Mouse (Mus musculus): ENCODE data around the gene Sf3b5.
A peak's percentile ranks its signal among the peaks of the same experiment; 100 is the strongest.
"Not testable (repeated sequence)": the region's sequence is repeated elsewhere in the genome, so short reads cannot be mapped to it uniquely, and the experiment has no call there.

The Sf3b5 gene

GRCm38 (mm10) chr10:13007876-13008736 lies 3.0 kb downstream of the Sf3b5 start:
- DNase-seq (ENCODE audit: low spot score): peak; percentile 99

GRCm38 (mm10) chr10:13008737-13009121 lies 3.6 kb downstream of the Sf3b5 start:
- DNase-seq (ENCODE audit: low spot score): peak; percentile 6

GRCm38 (mm10) chr10:13014026-13014425 lies 8.9 kb downstream of the Sf3b5 start:
- DNase-seq (ENCODE audit: low spot score): no peak

- peak; percentile 90 for DNase-seq (ENCODE audit: low spot score)
Measured at GRCm38 (mm10) chr10:13016573-13016972, 11.4 kb downstream of the Sf3b5 start.

- DNase-seq (ENCODE audit: low spot score): peak; percentile 61
Measured at GRCm38 (mm10) chr10:13018510-13018909, 13.4 kb downstream of the Sf3b5 start.

GRCm38 (mm10) chr10:13019026-13019425 lies 13.9 kb downstream of the Sf3b5 start:
- DNase-seq (ENCODE audit: low spot score): no peak

GRCm38 (mm10) chr10:13022103-13022502 lies 17.0 kb downstream of the Sf3b5 start:
- DNase-seq (ENCODE audit: low spot score): no peak

GRCm38 (mm10) chr10:13023985-13024384 lies 18.8 kb downstream of the Sf3b5 start:
- DNase-seq (ENCODE audit: low spot score): not testable (repeated sequence)

GRCm38 (mm10) chr10:13027702-13028101 lies 22.6 kb downstream of the Sf3b5 start:
- DNase-seq (ENCODE audit: low spot score): no peak

- DNase-seq (ENCODE audit: low spot score): no peak
Measured at GRCm38 (mm10) chr10:13028215-13028614, 23.1 kb downstream of the Sf3b5 start.

GRCm38 (mm10) chr10:13029416-13029815 lies 24.3 kb downstream of the Sf3b5 start:
- no peak for DNase-seq (ENCODE audit: low spot score)

GRCm38 (mm10) chr10:13035270-13035669 lies 30.1 kb downstream of the Sf3b5 start:
- no peak for DNase-seq (ENCODE audit: low spot score)

- DNase-seq (ENCODE audit: low spot score): no peak
Measured at GRCm38 (mm10) chr10:13039637-13040174, 34.6 kb downstream of the Sf3b5 start.

GRCm38 (mm10) chr10:13044659-13045058 lies 39.5 kb downstream of the Sf3b5 start:
- no peak for DNase-seq (ENCODE audit: low spot score)

GRCm38 (mm10) chr10:13047816-13048215 lies 42.7 kb downstream of the Sf3b5 start:
- no peak for DNase-seq (ENCODE audit: low spot score)

GRCm38 (mm10) chr10:13056863-13057381 lies 51.8 kb downstream of the Sf3b5 start:
- no peak for DNase-seq (ENCODE audit: low spot score)
